In the genomic region with DNA sequence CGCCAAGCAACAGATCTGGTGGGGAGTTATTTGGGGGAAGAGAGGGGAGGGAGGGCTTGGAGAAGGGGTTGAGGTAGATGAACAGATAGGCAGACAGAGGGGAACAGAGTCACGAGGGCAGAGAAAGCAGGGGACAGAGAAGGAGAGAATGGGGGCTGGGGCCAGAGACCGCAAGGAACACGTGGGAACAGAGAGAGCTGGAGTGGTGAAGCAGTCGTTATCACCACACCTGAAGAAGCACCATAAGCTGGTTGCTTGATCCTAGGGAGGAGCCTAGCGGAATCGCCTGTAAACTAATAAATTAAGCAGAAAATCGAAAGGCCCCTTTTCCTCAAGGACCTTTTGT, we compare ENCODE assay signal across 8 mouse cellular contexts. TPM values are rescaled to one million over a fixed set of nuclear protein-coding genes. Genes with fewer than 3 reads are reported as not detected.
DNase-seq lines count a peak whose midpoint lies in the region; ATAC-seq and TF ChIP-seq lines count a peak whose summit lies in the region.

No protein-coding gene starts in this region.

- H3K27me3 ChIP-seq in ES-Bruce4 (ENCODE audit: control insufficient read depth, insufficient read depth, low read length, poor library complexity, severe bottlenecking), result no peaks in the 10 kb centered on the region

- TF ChIP-seq POLR2A in ES-Bruce4 (IDR thresholded peaks at IDR 0.05; ENCODE audit: insufficient read depth, low read length), result no peak

- peak overlapping the region; percentile 45 for H3K9ac ChIP-seq in ES-Bruce4 (ENCODE audit: low read depth, poor library complexity, severe bottlenecking)

- peaks cover 21% of the 10 kb centered on the region; the same call in 1 of the 2 replicates for H3K9me3 ChIP-seq in ES-Bruce4 (replicated peaks; ENCODE audit: control insufficient read depth, insufficient read depth, low read length, poor library complexity, severe bottlenecking)

- TF ChIP-seq CTCF in gastrocnemius, adult 2 months (IDR thresholded peaks at IDR 0.05), result no peak
- no peak for TF ChIP-seq CTCF in ES-Bruce4 (IDR thresholded peaks at IDR 0.05; ENCODE audit: low read depth, low read length)

- H3K36me3 ChIP-seq in ES-Bruce4 (ENCODE audit: control insufficient read depth, insufficient read depth, low read length, poor library complexity, severe bottlenecking) (peaks cover 7% of the 10 kb centered on the region), macrophage (ENCODE audit: inconsistent target) (no peaks in the 10 kb centered on the region; the same call in 1 of the 2 replicates)

- ATAC-seq in granulocyte monocyte progenitor cell, adult 5-6 weeks (replicated peaks; ENCODE audit: poor library complexity, severe bottlenecking), result peak; percentile 2; the same call in 1 of the 2 replicates

- H3K27ac ChIP-seq in gastrocnemius, adult 2 months, result peak overlapping the region; percentile 93
- H3K27ac ChIP-seq in ES-Bruce4 (ENCODE audit: insufficient read depth, low read length) (peak overlapping the region; percentile 98), macrophage (peak overlapping the region; percentile 77)

- intact Hi-C loops in gastrocnemius, adult 2 months (cut with DNase I), result loop anchor here (2.0 kb wide), 1 partner anchor 18 kb away; no protein-coding TSS in a partner anchor
- intact Hi-C loops in left cerebral cortex, postnatal 4 days (cut with DNase I), result no loop called here

- DNase-seq in gastrocnemius, adult 2 months, result peak; percentile 35
- no peak for DNase-seq in gastrocnemius, postnatal 4 days (ENCODE audit: low spot score in 2 of 2)
- no peak for DNase-seq in c-Kit-positive CD71-positive TER-119-positive erythroid progenitor cells, embryonic 14.5 days (ENCODE audit: low spot score)
- no peak for DNase-seq in left cerebral cortex, postnatal 4 days
- no peak for DNase-seq in spleen, adult 12 weeks (ENCODE audit: low spot score)

- peak overlapping the region; percentile 94 for H3K4me3 ChIP-seq in gastrocnemius, adult 2 months
- H3K4me3 ChIP-seq in ES-Bruce4 (ENCODE audit: low read depth, low read length) (peak overlapping the region; percentile 29), macrophage (ENCODE audit: inconsistent target) (peak overlapping the region; percentile 45)

- 7% methylated on average over 8 of the region's 8 CpGs for WGBS in macrophage (ENCODE audit: missing documents)

- no peaks in the 10 kb centered on the region for H3K4me1 ChIP-seq in ES-Bruce4 (ENCODE audit: control insufficient read depth, insufficient read depth, low read length)

- H3K79me2 ChIP-seq in macrophage (ENCODE audit: inconsistent target), result no peaks in the 10 kb centered on the region

- no peak for TF ChIP-seq EP300 in ES-Bruce4 (IDR thresholded peaks at IDR 0.05; ENCODE audit: insufficient read depth, low read depth, low read length)

RNA-seq across cellular contexts. Expression of a gene that starts 0.4 kb away (rescaled TPM):
- 10 to 100 TPM; 24.2 to 27.4 TPM for total RNA-seq in gastrocnemius, adult 2 months (2021)
- total RNA-seq in gastrocnemius, postnatal 4 days (2021), result 10 to 100 TPM; 15.4 to 18.4 TPM
- polyA plus RNA-seq in ES-Bruce4 (2011; ENCODE audit: insufficient read depth, insufficient read length, low read depth, missing spikeins) (57.4 and 64.0 TPM in 2 replicates), macrophage (2018) (3.7 to 12.9 TPM (median 6.8 TPM) in 3 replicates)
- 6.4 and 28.8 TPM in 2 replicates for total RNA-seq in granulocyte monocyte progenitor cell, adult 5-6 weeks (2014; fragmentation: Nextera tagmentation)
- 6.2 and 17.0 TPM in 2 replicates for total RNA-seq in granulocyte monocyte progenitor cell, adult 5-6 weeks (2017)
- total RNA-seq in macrophage (2018; cell fraction: chromatin; rRNA removed), result 10 to 100 TPM in 7 of 26 experiments, 1 to 10 TPM in 19; 1.7 to 16.5 (median 5.7) TPM
- total RNA-seq in macrophage (2018; cell fraction: cytosol; rRNA removed), result 10 to 100 TPM in 8 of 26 experiments, 1 to 10 TPM in 18; 2.2 to 14.3 (median 6.4) TPM
- 10 to 100 TPM in 6 of 26 experiments, 1 to 10 TPM in 19, not detected in 1; 1.2 to 24.0 (median 5.4) TPM for total RNA-seq in macrophage (2018; cell fraction: nucleus; rRNA removed)
- 1 to 10 TPM; 4.5 to 4.7 TPM for total RNA-seq in left cerebral cortex, postnatal 4 days (2021)

RNA-seq across cellular contexts. Expression of a gene that starts 27.6 kb away (rescaled TPM):
- not detected for total RNA-seq in gastrocnemius, adult 2 months (2021)
- not detected for total RNA-seq in gastrocnemius, postnatal 4 days (2021)
- polyA plus RNA-seq in ES-Bruce4 (2011; ENCODE audit: insufficient read depth, insufficient read length, low read depth, missing spikeins) (not detected in 2 replicates), macrophage (2018) (not detected in 3 replicates)
- not detected in 2 replicates for total RNA-seq in granulocyte monocyte progenitor cell, adult 5-6 weeks (2014; fragmentation: Nextera tagmentation)
- not detected in 2 replicates for total RNA-seq in granulocyte monocyte progenitor cell, adult 5-6 weeks (2017)
- not detected for total RNA-seq in macrophage (2018; cell fraction: chromatin; rRNA removed)
- total RNA-seq in macrophage (2018; cell fraction: cytosol; rRNA removed), result not detected
- total RNA-seq in macrophage (2018; cell fraction: nucleus; rRNA removed), result not detected
- total RNA-seq in left cerebral cortex, postnatal 4 days (2021), result not detected

RNA-seq across cellular contexts. Expression of a gene that starts 38.7 kb away (rescaled TPM):
- total RNA-seq in gastrocnemius, adult 2 months (2021), result 10 to 100 TPM in 1 of 2 experiments, 1 to 10 TPM in 1; 6.7 to 13.1 TPM
- 10 to 100 TPM in 1 of 2 experiments, 1 to 10 TPM in 1; 7.1 to 10.0 TPM for total RNA-seq in gastrocnemius, postnatal 4 days (2021)
- 5.1 and 5.3 TPM in 2 replicates for polyA plus RNA-seq in ES-Bruce4 (2011; ENCODE audit: insufficient read depth, insufficient read length, low read depth, missing spikeins)
- 1.1 TPM in 1 of 2 replicates, not detected in the other for total RNA-seq in granulocyte monocyte progenitor cell, adult 5-6 weeks (2014; fragmentation: Nextera tagmentation)
- total RNA-seq in granulocyte monocyte progenitor cell, adult 5-6 weeks (2017), result 0.34 and 0.77 TPM in 2 replicates
- 1 to 10 TPM in 8 of 26 experiments, under 1 TPM in 3, not detected in 15; 0.64 to 4.3 (median 1.2) TPM for total RNA-seq in macrophage (2018; cell fraction: chromatin; rRNA removed)
- total RNA-seq in macrophage (2018; cell fraction: cytosol; rRNA removed), result 1 to 10 TPM in 16 of 26 experiments, under 1 TPM in 10; 0.29 to 4.9 (median 1.6) TPM
- 1 to 10 TPM in 11 of 26 experiments, under 1 TPM in 8, not detected in 7; 0.29 to 6.0 (median 1.1) TPM for total RNA-seq in macrophage (2018; cell fraction: nucleus; rRNA removed)
- polyA plus RNA-seq in macrophage (2018), result 1.9 to 2.8 TPM (median 2.1 TPM) in 3 replicates
- 10 to 100 TPM; 23.3 to 26.5 TPM for total RNA-seq in left cerebral cortex, postnatal 4 days (2021)

RNA-seq across cellular contexts. Expression of a gene that starts 44.6 kb away (rescaled TPM):
- total RNA-seq in gastrocnemius, adult 2 months (2021), result 1 to 10 TPM; 1.0 to 2.6 TPM
- total RNA-seq in gastrocnemius, postnatal 4 days (2021), result 10 to 100 TPM in 1 of 2 experiments, 1 to 10 TPM in 1; 7.0 to 14.0 TPM
- polyA plus RNA-seq in ES-Bruce4 (2011; ENCODE audit: insufficient read depth, insufficient read length, low read depth, missing spikeins), result 5.8 and 9.2 TPM in 2 replicates
- total RNA-seq in granulocyte monocyte progenitor cell, adult 5-6 weeks (2014; fragmentation: Nextera tagmentation), result 4.3 and 6.3 TPM in 2 replicates
- 0.78 and 1.4 TPM in 2 replicates for total RNA-seq in granulocyte monocyte progenitor cell, adult 5-6 weeks (2017)
- total RNA-seq in macrophage (2018; cell fraction: chromatin; rRNA removed), result 100 to 1,000 TPM; 142 to 427 (median 315) TPM
- total RNA-seq in macrophage (2018; cell fraction: cytosol; rRNA removed), result 100 to 1,000 TPM; 272 to 465 (median 394) TPM
- 100 to 1,000 TPM; 328 to 628 (median 506) TPM for total RNA-seq in macrophage (2018; cell fraction: nucleus; rRNA removed)
- 374 to 580 TPM (median 389 TPM) in 3 replicates for polyA plus RNA-seq in macrophage (2018)
- total RNA-seq in left cerebral cortex, postnatal 4 days (2021), result 1 to 10 TPM; 1.5 to 3.5 TPM

Comparison
In these comparisons a context has a peak if more than half of its experiments do, and no peak if none do; other contexts are left out.
1. H3K4me3 ChIP-seq: peak in every context shown above with its lines; median percentile 94 in gastrocnemius, adult 2 months; 45 in macrophage; 29 in ES-Bruce4.